Mouse (Mus musculus): ENCODE data around the gene C5ar1.

Gene C5ar1

DNA sequence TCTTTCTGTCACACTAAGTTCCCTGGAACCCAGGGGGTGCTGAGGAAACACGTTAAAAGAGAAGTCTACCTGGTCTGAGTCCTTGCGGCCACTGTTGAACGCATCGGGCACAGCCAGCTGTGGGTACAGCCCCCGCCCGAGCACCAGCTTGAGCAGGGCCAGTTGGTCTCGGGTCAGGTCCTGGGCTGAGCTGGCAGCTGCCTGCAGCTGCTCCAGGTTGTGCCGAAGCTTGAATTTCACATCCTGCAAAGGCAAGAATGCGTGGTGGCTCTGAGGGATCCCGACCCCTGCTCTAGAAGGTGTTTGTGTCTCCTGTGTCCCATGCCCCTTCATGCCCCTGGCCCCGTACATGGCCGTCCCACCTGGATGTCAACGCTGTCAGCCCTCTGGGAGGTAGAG is 55.8 kb downstream of the C5ar1 start:
- no peak overlapping the region for H3K4me3 ChIP-seq (replicated peaks; ENCODE audit: low read length)
- H3K9me3 ChIP-seq (ENCODE audit: low read length): no peaks in the 10 kb centered on the region
- peaks cover 34% of the 10 kb centered on the region for H3K4me1 ChIP-seq (replicated peaks; ENCODE audit: low read depth, low read length)
- peaks cover 24% of the 10 kb centered on the region; the same call in 1 of the 2 replicates for H3K36me3 ChIP-seq (ENCODE audit: insufficient read depth, low read length)
- TF ChIP-seq NANOG (IDR thresholded peaks at IDR 0.05; ENCODE audit: borderline replicate concordance, low read length) (no peak), CTCF (conservative IDR thresholded peaks at IDR 0.05; ENCODE audit: low read length) (no peak), POU5F1 (IDR thresholded peaks at IDR 0.05; ENCODE audit: borderline replicate concordance, low read length) (no peak)
- H3K27me3 ChIP-seq (ENCODE audit: insufficient read depth, low read length): 0 out of 2 replicates have a peak, but pooled peaks cover 3% of the 10 kb centered on the region

GRCm38 (mm10) chr7:16202756-16203504 is 56.4 kb downstream of the C5ar1 start:
- no peak overlapping the region for H3K4me3 ChIP-seq (replicated peaks; ENCODE audit: low read length)
- H3K27me3 ChIP-seq (ENCODE audit: insufficient read depth, low read length): 0 out of 2 replicates have a peak, but pooled peaks cover 3% of the 10 kb centered on the region
- no peaks in the 10 kb centered on the region for H3K9me3 ChIP-seq (ENCODE audit: low read length)
- peaks cover 36% of the 10 kb centered on the region for H3K4me1 ChIP-seq (replicated peaks; ENCODE audit: low read depth, low read length)
- TF ChIP-seq NANOG (IDR thresholded peaks at IDR 0.05; ENCODE audit: borderline replicate concordance, low read length): no peak
- no peak for TF ChIP-seq CTCF (conservative IDR thresholded peaks at IDR 0.05; ENCODE audit: low read length)
- no peak for TF ChIP-seq POU5F1 (IDR thresholded peaks at IDR 0.05; ENCODE audit: borderline replicate concordance, low read length)
- H3K36me3 ChIP-seq (ENCODE audit: insufficient read depth, low read length): peaks cover 26% of the 10 kb centered on the region; the same call in 1 of the 2 replicates

DNA sequence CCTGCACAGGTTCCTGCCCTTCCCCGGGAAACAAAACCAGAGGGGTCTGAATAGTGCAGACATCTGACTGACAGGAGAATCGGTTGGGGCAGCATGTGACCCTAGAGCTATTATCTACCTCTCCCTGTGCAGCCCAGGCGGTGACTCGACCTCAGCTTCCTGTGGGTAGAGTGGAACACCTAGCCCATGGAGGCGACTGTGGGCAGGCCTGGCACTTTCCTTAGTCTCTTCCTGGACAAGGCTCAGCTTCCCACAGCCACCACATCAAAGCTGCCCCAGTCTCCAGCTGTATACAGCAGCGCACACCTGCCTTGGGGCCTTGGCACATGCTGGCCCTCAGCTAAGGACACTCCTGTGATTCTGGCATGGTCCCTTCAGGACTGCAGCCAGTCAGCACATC is 58.2 kb downstream of the C5ar1 start:
- Histone ChIP-seq H3K4me3 (replicated peaks; ENCODE audit: low read length) (no peak overlapping the region), H3K9me3 (ENCODE audit: low read length) (no peaks in the 10 kb centered on the region), H3K36me3 (ENCODE audit: insufficient read depth, low read length) (peaks cover 29% of the 10 kb centered on the region; the same call in 1 of the 2 replicates), H3K27me3 (ENCODE audit: insufficient read depth, low read length) (0 out of 2 replicates have a peak, but pooled peaks cover 3% of the 10 kb centered on the region), H3K4me1 (replicated peaks; ENCODE audit: low read depth, low read length) (peaks cover 45% of the 10 kb centered on the region)
- no peak for TF ChIP-seq NANOG (IDR thresholded peaks at IDR 0.05; ENCODE audit: borderline replicate concordance, low read length)
- TF ChIP-seq CTCF (conservative IDR thresholded peaks at IDR 0.05; ENCODE audit: low read length): no peak
- no peak for TF ChIP-seq POU5F1 (IDR thresholded peaks at IDR 0.05; ENCODE audit: borderline replicate concordance, low read length)

DNA sequence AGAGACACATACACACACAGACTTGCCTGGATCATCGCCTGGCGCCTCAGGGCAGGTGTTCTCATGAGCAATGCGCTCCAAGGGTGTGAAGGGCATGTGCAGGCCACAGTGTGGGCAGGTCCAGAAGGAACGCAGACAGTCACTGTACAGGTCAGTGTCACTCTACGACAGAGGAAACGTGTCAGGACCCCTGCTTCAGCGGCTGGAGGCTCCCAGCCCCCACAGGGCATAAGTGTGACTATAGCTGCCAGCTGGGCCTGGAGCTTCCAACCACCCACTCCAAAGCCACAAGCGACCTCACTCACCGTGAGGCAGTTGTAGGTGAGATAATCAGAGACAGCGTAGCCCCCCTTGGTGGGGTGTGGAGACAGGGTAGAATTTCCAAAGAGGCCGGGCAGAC is 60.8 kb downstream of the C5ar1 start:
- no peak overlapping the region for H3K4me3 ChIP-seq (replicated peaks; ENCODE audit: low read length)
- TF ChIP-seq NANOG (IDR thresholded peaks at IDR 0.05; ENCODE audit: borderline replicate concordance, low read length): no peak
- no peak for TF ChIP-seq CTCF (conservative IDR thresholded peaks at IDR 0.05; ENCODE audit: low read length)
- no peak for TF ChIP-seq POU5F1 (IDR thresholded peaks at IDR 0.05; ENCODE audit: borderline replicate concordance, low read length)
- peaks cover 27% of the 10 kb centered on the region; the same call in 1 of the 2 replicates for H3K36me3 ChIP-seq (ENCODE audit: insufficient read depth, low read length)
- H3K27me3 ChIP-seq (ENCODE audit: insufficient read depth, low read length): no peaks in the 10 kb centered on the region
- H3K4me1 ChIP-seq (replicated peaks; ENCODE audit: low read depth, low read length): peaks cover 29% of the 10 kb centered on the region
- no peaks in the 10 kb centered on the region for H3K9me3 ChIP-seq (ENCODE audit: low read length)

DNA sequence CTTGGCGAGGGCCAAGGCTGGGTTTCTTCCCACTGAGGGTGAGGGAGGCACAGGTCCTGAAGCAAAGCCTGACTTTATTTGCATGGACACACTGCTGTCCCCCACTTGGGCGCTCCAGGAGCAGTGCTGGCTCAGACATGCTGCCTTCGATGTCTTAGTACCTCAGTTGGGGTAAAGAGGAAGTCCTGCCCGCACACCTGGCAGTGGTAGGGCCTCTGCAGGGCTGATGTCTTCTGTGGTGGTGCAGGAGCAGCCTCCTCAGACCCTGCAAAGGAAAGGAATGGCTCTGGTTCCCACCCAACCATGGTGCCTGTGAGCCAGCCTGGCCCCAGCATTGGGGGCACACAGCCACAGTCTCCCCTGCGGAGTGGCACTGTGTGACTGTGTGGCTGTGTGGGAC is 62.2 kb downstream of the C5ar1 start:
- TF ChIP-seq POU5F1 (IDR thresholded peaks at IDR 0.05; ENCODE audit: borderline replicate concordance, low read length) (no peak), CTCF (conservative IDR thresholded peaks at IDR 0.05; ENCODE audit: low read length) (no peak), NANOG (IDR thresholded peaks at IDR 0.05; ENCODE audit: borderline replicate concordance, low read length) (no peak)
- H3K9me3 ChIP-seq (ENCODE audit: low read length): no peaks in the 10 kb centered on the region
- H3K36me3 ChIP-seq (ENCODE audit: insufficient read depth, low read length): peaks cover 20% of the 10 kb centered on the region; the same call in 1 of the 2 replicates
- H3K4me1 ChIP-seq (replicated peaks; ENCODE audit: low read depth, low read length): peaks cover 25% of the 10 kb centered on the region
- no peak overlapping the region for H3K4me3 ChIP-seq (replicated peaks; ENCODE audit: low read length)
- no peaks in the 10 kb centered on the region for H3K27me3 ChIP-seq (ENCODE audit: insufficient read depth, low read length)
